16 mouse cellular contexts compared by ENCODE assay signal in the genomic region with DNA sequence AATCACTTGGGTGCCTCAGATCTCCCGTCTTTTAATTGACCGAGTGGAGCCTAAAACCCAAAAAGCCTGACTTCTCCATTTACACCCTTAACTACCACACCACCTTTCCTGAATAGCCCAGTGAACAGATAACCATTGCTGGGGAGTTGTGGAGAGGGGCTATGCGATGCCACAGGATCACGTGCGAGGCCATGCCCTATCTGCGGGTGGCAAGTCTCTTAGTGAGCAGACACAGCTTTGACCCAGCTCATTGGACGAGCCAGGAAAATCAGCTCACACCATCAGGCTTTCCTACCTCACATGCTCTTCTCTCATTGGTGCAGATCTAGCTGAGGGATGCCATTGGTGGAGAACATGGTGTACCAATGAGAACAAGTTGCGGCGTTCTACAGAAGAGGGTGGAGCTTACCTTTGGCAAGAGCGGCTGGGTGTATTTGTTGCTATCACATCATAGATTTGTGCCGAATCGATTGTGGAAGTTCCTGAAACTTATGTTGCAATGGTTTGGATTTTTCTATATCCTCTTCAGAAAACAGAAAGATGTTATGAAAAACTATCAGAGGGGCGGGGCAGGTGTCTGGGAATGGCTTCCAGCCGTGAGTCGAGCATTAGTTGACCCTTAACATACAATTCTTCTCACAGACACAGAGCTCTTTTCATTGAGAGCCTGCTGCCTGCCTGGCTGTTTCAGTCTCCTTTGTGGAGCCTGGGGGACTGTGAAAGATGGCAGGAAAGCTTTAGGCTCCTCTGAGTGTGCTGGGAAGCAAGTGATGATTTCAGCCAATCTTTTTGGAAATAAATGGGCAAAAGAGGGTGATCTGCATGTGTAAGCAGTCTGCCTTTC. TPM values are rescaled to one million over a fixed set of nuclear protein-coding genes. Genes with fewer than 3 reads are reported as not detected.
DNase-seq lines count a peak whose midpoint lies in the region; ATAC-seq and TF ChIP-seq lines count a peak whose summit lies in the region.
"Had no signal": no experiment of that assay in that cellular context is flagged by ENCODE, and none has a peak within 500 bp of the region (broad histone marks: within the 10 kb centered on the region; RNA-seq: fewer than 3 reads in every experiment).

No protein-coding gene starts in this region.

- H3K4me2 ChIP-seq in hindbrain, embryonic 12.5 days (replicated peaks) = no peak overlapping the region
- H3K4me2 ChIP-seq in stomach, postnatal 0 days (replicated peaks; ENCODE audit: low read depth) = no peak overlapping the region
- no peak overlapping the region for H3K4me2 ChIP-seq in liver, postnatal 0 days (ENCODE audit: low read depth, low read length)
- H3K4me2 ChIP-seq: liver, embryonic 15.5 days had no signal

- ATAC-seq in hindbrain, embryonic 12.5 days (ENCODE audit: low FRiP score) = peak; percentile 56; the same call in 1 of the 2 replicates
- ATAC-seq in stomach, postnatal 0 days (ENCODE audit: low FRiP score, low TSS enrichment) = no peak
- no peak for ATAC-seq in liver, postnatal 0 days
- ATAC-seq: Patski had no signal

- H3K27me3 ChIP-seq in hindbrain, embryonic 12.5 days = no peaks in the 10 kb centered on the region
- H3K27me3 ChIP-seq in stomach, postnatal 0 days (ENCODE audit: control insufficient read depth, insufficient read depth, low read length) = no peaks in the 10 kb centered on the region
- no peaks in the 10 kb centered on the region for H3K27me3 ChIP-seq in liver, postnatal 0 days (ENCODE audit: insufficient read depth, low read length)

- H3K4me3 ChIP-seq in layer of hippocampus, adult 2 months = no peak overlapping the region
- H3K4me3 ChIP-seq in hindbrain, embryonic 12.5 days = no peak overlapping the region
- H3K4me3 ChIP-seq in stomach, postnatal 0 days (ENCODE audit: low read depth, low read length) = no peak overlapping the region
- no peak overlapping the region for H3K4me3 ChIP-seq in liver, postnatal 0 days (ENCODE audit: low read depth, low read length)
- H3K4me3 ChIP-seq: erythroblast, embryonic 14.5 days; liver, embryonic 15.5 days had no signal

- no peak for TF ChIP-seq EP300 in stomach, postnatal 0 days (optimal IDR thresholded peaks at IDR 0.05)
- no peak for TF ChIP-seq EP300 in liver, postnatal 0 days (IDR thresholded peaks at IDR 0.05; ENCODE audit: low read depth)

- H3K27ac ChIP-seq in layer of hippocampus, adult 2 months = peak overlapping the region; percentile 54; the same call in 1 of the 2 replicates
- H3K27ac ChIP-seq in hindbrain, embryonic 12.5 days = 0 out of 2 replicates have a peak overlapping the region, but pooled peaks have one; percentile 8
- no peak overlapping the region for H3K27ac ChIP-seq in stomach, postnatal 0 days (replicated peaks)
- H3K27ac ChIP-seq in liver, postnatal 0 days (ENCODE audit: low read depth) = no peak overlapping the region
- H3K27ac ChIP-seq: liver, embryonic 15.5 days had no signal

- TF ChIP-seq CTCF in layer of hippocampus, adult 2 months (conservative IDR thresholded peaks at IDR 0.05) = no peak
- no peak for TF ChIP-seq CTCF in brain, embryonic 14.5 days (IDR thresholded peaks at IDR 0.05; ENCODE audit: borderline replicate concordance, extremely low read depth, insufficient read depth, insufficient read length)
- no peak for TF ChIP-seq CTCF in stomach, postnatal 0 days (IDR thresholded peaks at IDR 0.05; ENCODE audit: low read depth)
- no peak for TF ChIP-seq CTCF in liver, postnatal 0 days (IDR thresholded peaks at IDR 0.05; ENCODE audit: low read depth)

- no peak overlapping the region for H3K9ac ChIP-seq in hindbrain, embryonic 12.5 days
- H3K9ac ChIP-seq in stomach, postnatal 0 days (ENCODE audit: low read length) = no peak overlapping the region
- H3K9ac ChIP-seq in liver, postnatal 0 days (replicated peaks) = no peak overlapping the region
- H3K9ac ChIP-seq: liver, embryonic 15.5 days had no signal

- no peak for DNase-seq in layer of hippocampus, adult 2 months (ENCODE audit: low spot score in 2 of 2)
- no peak for DNase-seq in layer of hippocampus, adult 11-12 months (ENCODE audit: low spot score)
- DNase-seq in ES-CJ7 (ENCODE audit: low read depth, low spot score) = peak; percentile 28
- peak; percentile 81 for DNase-seq in brain, embryonic 14.5 days (ENCODE audit: low read depth)
- DNase-seq in thymus, postnatal 14 days = no peak
- DNase-seq in stomach, postnatal 0 days (ENCODE audit: low spot score) = no peak
- no peak for DNase-seq in liver, postnatal 0 days
- DNase-seq: adrenal gland, adult 8-10 months; cerebellum, postnatal 36 days; heart, postnatal 36 days; kidney, adult 8-10 months; thymus, postnatal 36 days had no signal

- H3K36me3 ChIP-seq in hindbrain, embryonic 12.5 days = no peaks in the 10 kb centered on the region
- H3K36me3 ChIP-seq in stomach, postnatal 0 days (ENCODE audit: control insufficient read depth, insufficient read depth, low read length) = no peaks in the 10 kb centered on the region
- H3K36me3 ChIP-seq in liver, postnatal 0 days (replicated peaks; ENCODE audit: insufficient read depth, low read length) = no peaks in the 10 kb centered on the region
- H3K36me3 ChIP-seq: liver, embryonic 15.5 days had no signal

- no peaks in the 10 kb centered on the region for H3K9me3 ChIP-seq in hindbrain, embryonic 12.5 days (replicated peaks)
- H3K9me3 ChIP-seq in stomach, postnatal 0 days (ENCODE audit: control insufficient read depth, low read length) = no peaks in the 10 kb centered on the region
- H3K9me3 ChIP-seq in liver, postnatal 0 days (ENCODE audit: low read length) = no peaks in the 10 kb centered on the region
- H3K9me3 ChIP-seq: liver, embryonic 15.5 days had no signal

- 70% methylated on average over 15 of the region's 15 CpGs for WGBS in hindbrain, embryonic 12.5 days
- WGBS in stomach, postnatal 0 days = 78% methylated on average over 15 of the region's 15 CpGs
- WGBS in liver, postnatal 0 days (ENCODE audit: insufficient replicate concordance) = 66% methylated on average over 15 of the region's 15 CpGs

- H3K4me1 ChIP-seq in hindbrain, embryonic 12.5 days = peaks cover 10% of the 10 kb centered on the region; the same call in 1 of the 2 replicates
- H3K4me1 ChIP-seq in stomach, postnatal 0 days (replicated peaks; ENCODE audit: control insufficient read depth, insufficient read depth) = no peaks in the 10 kb centered on the region
- H3K4me1 ChIP-seq in liver, postnatal 0 days (ENCODE audit: insufficient read depth) = peaks cover 16% of the 10 kb centered on the region

- no peak for TF ChIP-seq POLR2A in brain, embryonic 14.5 days (IDR thresholded peaks at IDR 0.05; ENCODE audit: borderline replicate concordance, extremely low read depth, insufficient read depth, insufficient read length, poor library complexity, severe bottlenecking)

RNA-seq across cellular contexts. Expression of a gene that starts 12.2 kb away (rescaled TPM):
- 10 to 100 TPM; 81.8 to 81.9 TPM for total RNA-seq in layer of hippocampus, adult 2 months (2021)
- polyA plus RNA-seq in brain, embryonic 14.5 days (2012; rRNA removed) = 22.5 and 28.1 TPM in 2 replicates
- 1.6 and 2.8 TPM in 2 replicates for polyA plus RNA-seq in hindbrain, embryonic 12.5 days (2016; fragmentation: Nextera tagmentation; extraction: Ambion mirVana)
- 26.6 and 30.2 TPM in 2 replicates for polyA plus RNA-seq in stomach, postnatal 0 days (2015; fragmentation: Nextera tagmentation; extraction: Ambion mirVana)
- polyA plus RNA-seq in liver, postnatal 0 days (2015; fragmentation: Nextera tagmentation; extraction: Ambion mirVana) = 0.78 and 0.95 TPM in 2 replicates
- polyA plus RNA-seq: Patski had no signal

Comparison
In these comparisons a context has a peak if more than half of its experiments do, and no peak if none do; other contexts are left out.
1. DNase-seq: peak in ES-CJ7 (single experiment) and brain, embryonic 14.5 days (single experiment); none in layer of hippocampus, adult 2 months (0 of 2), layer of hippocampus, adult 11-12 months (single experiment), thymus, postnatal 14 days (single experiment), stomach, postnatal 0 days (single experiment) and liver, postnatal 0 days (single experiment).
2. H3K27ac ChIP-seq: peak in layer of hippocampus, adult 2 months (single experiment) and hindbrain, embryonic 12.5 days (single experiment); none in stomach, postnatal 0 days (single experiment) and liver, postnatal 0 days (single experiment).